Mouse (Mus musculus): Measurements from ENCODE around the gene Mn1.

GRCm38 (mm10) chr5:111434342-111434842 lies 17.2 kb downstream of the Mn1 start:
- no peak for TF ChIP-seq POLR2A (IDR thresholded peaks at IDR 0.05; ENCODE audit: insufficient read length, low read depth)
- no peak for TF ChIP-seq E2F4 (IDR thresholded peaks at IDR 0.05; ENCODE audit: insufficient read depth)
- no peak for TF ChIP-seq MAX (IDR thresholded peaks at IDR 0.05; ENCODE audit: low read depth)
- TF ChIP-seq MYOD1 (IDR thresholded peaks at IDR 0.05; ENCODE audit: control insufficient read depth in 1 of 3, insufficient read length in 2 of 3, low read depth in 2 of 3): no peak
